Mouse (Mus musculus) telencephalon, adult 2 months (tissue): ENCODE data around the gene Lcp1.

Experiments
- DNase-seq: peaks from one replicate; pipeline ENCODE4 v3.0.0-alpha.2; 2011; ENCODE audit warnings: low read depth, low spot score

The Lcp1 gene

GRCm38 (mm10) chr14:75176425-75177045 lies 45.6 kb downstream of the Lcp1 start:
- no peak for DNase-seq

GRCm38 (mm10) chr14:75177400-75177799 lies 46.5 kb downstream of the Lcp1 start:
- no peak for DNase-seq

- DNase-seq = no peak
Measured at GRCm38 (mm10) chr14:75178384-75178793, 47.5 kb downstream of the Lcp1 start.

GRCm38 (mm10) chr14:75178801-75179211 lies 47.9 kb downstream of the Lcp1 start:
- DNase-seq = no peak

GRCm38 (mm10) chr14:75179255-75179963 lies 48.5 kb downstream of the Lcp1 start:
- DNase-seq = peak; percentile 46

GRCm38 (mm10) chr14:75180551-75180978 lies 49.7 kb downstream of the Lcp1 start:
- DNase-seq = no peak

- DNase-seq = no peak
Measured at GRCm38 (mm10) chr14:75181062-75181935, 50.4 kb downstream of the Lcp1 start.

- no peak for DNase-seq
Measured at GRCm38 (mm10) chr14:75182378-75182777, 51.5 kb downstream of the Lcp1 start.

GRCm38 (mm10) chr14:75182831-75183230 lies 51.9 kb downstream of the Lcp1 start:
- DNase-seq = no peak

GRCm38 (mm10) chr14:75184069-75184790 lies 53.3 kb downstream of the Lcp1 start:
- no peak for DNase-seq

- DNase-seq = no peak
Measured at GRCm38 (mm10) chr14:75185796-75186594, 55.1 kb downstream of the Lcp1 start.

GRCm38 (mm10) chr14:75186858-75187415 lies 56.0 kb downstream of the Lcp1 start:
- DNase-seq = no peak

GRCm38 (mm10) chr14:75188521-75188920 lies 57.6 kb downstream of the Lcp1 start:
- no peak for DNase-seq

GRCm38 (mm10) chr14:75189031-75189430 lies 58.1 kb downstream of the Lcp1 start:
- no peak for DNase-seq

GRCm38 (mm10) chr14:75190683-75191082 lies 59.8 kb downstream of the Lcp1 start:
- DNase-seq = no peak

- DNase-seq = no peak
Measured at GRCm38 (mm10) chr14:75192427-75192826, 61.5 kb downstream of the Lcp1 start.

- DNase-seq = no peak
Measured at GRCm38 (mm10) chr14:75192858-75193257, 62.0 kb downstream of the Lcp1 start.

- no peak for DNase-seq
Measured at GRCm38 (mm10) chr14:75195530-75195929, 64.6 kb downstream of the Lcp1 start.

GRCm38 (mm10) chr14:75197027-75197426 lies 66.1 kb downstream of the Lcp1 start:
- peak; percentile 53 for DNase-seq

- DNase-seq = no peak
Measured at GRCm38 (mm10) chr14:75197660-75198059, 66.8 kb downstream of the Lcp1 start.
